Mouse (Mus musculus): ENCODE data around the gene Dab1. TPM values are rescaled to one million over a fixed set of nuclear protein-coding genes. Genes with fewer than 3 reads are reported as not detected.

The Dab1 gene
- polyA plus RNA-seq, 1 experiment from 2014 or later: 123 TPM

GRCm38 (mm10) chr4:103934364-103934763 is 315.2 kb downstream of the Dab1 start:
- WGBS: 59% methylated on average over 3 of the region's 3 CpGs
- H3K36me3 ChIP-seq (ENCODE audit: control insufficient read depth, insufficient read depth, low read length): no peaks in the 10 kb centered on the region
- H3K4me3 ChIP-seq (ENCODE audit: low read depth, low read length): no peak overlapping the region
- no peak overlapping the region for H3K4me2 ChIP-seq (ENCODE audit: low read length)
- no peak overlapping the region for H3K9ac ChIP-seq (ENCODE audit: low read depth, low read length)
- no peaks in the 10 kb centered on the region; the same call in 1 of the 2 replicates for H3K9me3 ChIP-seq (replicated peaks; ENCODE audit: control insufficient read depth, low read length, poor library complexity, severe bottlenecking)
- no peaks in the 10 kb centered on the region for H3K27me3 ChIP-seq (ENCODE audit: control insufficient read depth, insufficient read depth, low read depth, low read length)
- ATAC-seq: no peak
- H3K27ac ChIP-seq (ENCODE audit: low read length): no peak overlapping the region; the same call in 1 of the 2 replicates
- peaks cover 2% of the 10 kb centered on the region; the same call in 1 of the 2 replicates for H3K4me1 ChIP-seq (ENCODE audit: control insufficient read depth, insufficient read depth, low read length)

GRCm38 (mm10) chr4:103948255-103948654 is 329.1 kb downstream of the Dab1 start:
- Histone ChIP-seq H3K27ac (ENCODE audit: low read length) (no peak overlapping the region), H3K36me3 (ENCODE audit: control insufficient read depth, insufficient read depth, low read length) (no peaks in the 10 kb centered on the region), H3K9me3 (replicated peaks; ENCODE audit: control insufficient read depth, low read length, poor library complexity, severe bottlenecking) (no peaks in the 10 kb centered on the region), H3K27me3 (ENCODE audit: control insufficient read depth, insufficient read depth, low read depth, low read length) (no peaks in the 10 kb centered on the region), H3K4me1 (ENCODE audit: control insufficient read depth, insufficient read depth, low read length) (peaks cover 4% of the 10 kb centered on the region), H3K4me2 (ENCODE audit: low read length) (no peak overlapping the region), H3K4me3 (ENCODE audit: low read depth, low read length) (no peak overlapping the region), H3K9ac (ENCODE audit: low read depth, low read length) (no peak overlapping the region)
- 75% methylated on average over 3 of the region's 3 CpGs for WGBS
- no peak for ATAC-seq

- peak overlapping the region; percentile 34; the same call in 1 of the 2 replicates for H3K9ac ChIP-seq (ENCODE audit: low read depth, low read length)
- ATAC-seq: peak; percentile 72; the same call in 1 of the 2 replicates
- WGBS: 11% methylated on average over 9 of the region's 9 CpGs
- H3K4me2 ChIP-seq (ENCODE audit: low read length): peak overlapping the region; percentile 34
- peaks cover 10% of the 10 kb centered on the region for H3K4me1 ChIP-seq (ENCODE audit: control insufficient read depth, insufficient read depth, low read length)
- peak overlapping the region; percentile 70 for H3K27ac ChIP-seq (ENCODE audit: low read length)
- H3K27me3 ChIP-seq (ENCODE audit: control insufficient read depth, insufficient read depth, low read depth, low read length): no peaks in the 10 kb centered on the region
- H3K9me3 ChIP-seq (replicated peaks; ENCODE audit: control insufficient read depth, low read length, poor library complexity, severe bottlenecking): no peaks in the 10 kb centered on the region
- no peak overlapping the region for H3K4me3 ChIP-seq (ENCODE audit: low read depth, low read length)
- no peaks in the 10 kb centered on the region for H3K36me3 ChIP-seq (ENCODE audit: control insufficient read depth, insufficient read depth, low read length)
Measured at GRCm38 (mm10) chr4:103953652-103954220, 334.6 kb downstream of the Dab1 start.

GRCm38 (mm10) chr4:103961134-103962049 is 342.2 kb downstream of the Dab1 start:
- no peak overlapping the region for H3K4me2 ChIP-seq (ENCODE audit: low read length)
- peaks cover 6% of the 10 kb centered on the region; the same call in 1 of the 2 replicates for H3K4me1 ChIP-seq (ENCODE audit: control insufficient read depth, insufficient read depth, low read length)
- ATAC-seq: peak; percentile 83
- peak overlapping the region; percentile 19 for H3K27ac ChIP-seq (ENCODE audit: low read length)
- H3K4me3 ChIP-seq (ENCODE audit: low read depth, low read length): no peak overlapping the region
- no peaks in the 10 kb centered on the region for H3K27me3 ChIP-seq (ENCODE audit: control insufficient read depth, insufficient read depth, low read depth, low read length)
- 37% methylated on average over 7 of the region's 7 CpGs for WGBS
- no peak overlapping the region for H3K9ac ChIP-seq (ENCODE audit: low read depth, low read length)
- H3K36me3 ChIP-seq (ENCODE audit: control insufficient read depth, insufficient read depth, low read length): no peaks in the 10 kb centered on the region
- H3K9me3 ChIP-seq (replicated peaks; ENCODE audit: control insufficient read depth, low read length, poor library complexity, severe bottlenecking): no peaks in the 10 kb centered on the region

DNA sequence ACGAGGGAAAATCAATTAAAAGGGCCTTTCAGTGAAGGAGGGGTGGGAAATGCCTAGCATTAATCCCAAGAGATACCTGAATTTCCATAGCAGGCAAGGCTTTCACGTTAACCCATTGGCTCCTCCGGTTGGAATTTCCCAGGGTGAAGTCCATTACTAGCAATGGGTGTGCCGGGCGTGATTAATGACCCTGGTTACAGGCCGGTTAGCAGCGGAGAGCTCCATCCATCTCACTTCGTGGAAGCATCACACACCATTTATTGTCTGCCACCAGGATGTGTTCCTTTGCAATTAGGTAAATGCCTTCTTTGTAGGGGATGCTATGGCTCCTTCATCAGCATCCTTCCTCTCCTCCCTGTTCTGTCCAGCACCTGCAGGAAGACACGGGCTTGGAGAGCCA is 350.7 kb downstream of the Dab1 start:
- Histone ChIP-seq H3K36me3 (ENCODE audit: control insufficient read depth, insufficient read depth, low read length) (no peaks in the 10 kb centered on the region), H3K27ac (ENCODE audit: low read length) (no peak overlapping the region), H3K9ac (ENCODE audit: low read depth, low read length) (no peak overlapping the region), H3K4me2 (ENCODE audit: low read length) (no peak overlapping the region), H3K27me3 (ENCODE audit: control insufficient read depth, insufficient read depth, low read depth, low read length) (no peaks in the 10 kb centered on the region), H3K9me3 (replicated peaks; ENCODE audit: control insufficient read depth, low read length, poor library complexity, severe bottlenecking) (no peaks in the 10 kb centered on the region), H3K4me1 (ENCODE audit: control insufficient read depth, insufficient read depth, low read length) (no peaks in the 10 kb centered on the region), H3K4me3 (ENCODE audit: low read depth, low read length) (no peak overlapping the region)
- WGBS: 78% methylated on average over 9 of the region's 9 CpGs
- no peak for ATAC-seq

GRCm38 (mm10) chr4:103974536-103974935 is 355.4 kb downstream of the Dab1 start:
- no peak overlapping the region for H3K4me3 ChIP-seq (ENCODE audit: low read depth, low read length)
- WGBS: 76% methylated on average over 2 of the region's 2 CpGs
- no peaks in the 10 kb centered on the region for H3K27me3 ChIP-seq (ENCODE audit: control insufficient read depth, insufficient read depth, low read depth, low read length)
- ATAC-seq: no peak
- H3K4me1 ChIP-seq (ENCODE audit: control insufficient read depth, insufficient read depth, low read length): no peaks in the 10 kb centered on the region
- H3K36me3 ChIP-seq (ENCODE audit: control insufficient read depth, insufficient read depth, low read length): no peaks in the 10 kb centered on the region
- no peak overlapping the region for H3K27ac ChIP-seq (ENCODE audit: low read length)
- H3K9ac ChIP-seq (ENCODE audit: low read depth, low read length): no peak overlapping the region
- no peak overlapping the region for H3K4me2 ChIP-seq (ENCODE audit: low read length)
- H3K9me3 ChIP-seq (replicated peaks; ENCODE audit: control insufficient read depth, low read length, poor library complexity, severe bottlenecking): no peaks in the 10 kb centered on the region

GRCm38 (mm10) chr4:103974946-103975345 is 355.8 kb downstream of the Dab1 start:
- Histone ChIP-seq H3K4me1 (ENCODE audit: control insufficient read depth, insufficient read depth, low read length) (no peaks in the 10 kb centered on the region), H3K36me3 (ENCODE audit: control insufficient read depth, insufficient read depth, low read length) (no peaks in the 10 kb centered on the region), H3K9me3 (replicated peaks; ENCODE audit: control insufficient read depth, low read length, poor library complexity, severe bottlenecking) (no peaks in the 10 kb centered on the region), H3K27me3 (ENCODE audit: control insufficient read depth, insufficient read depth, low read depth, low read length) (no peaks in the 10 kb centered on the region), H3K4me3 (ENCODE audit: low read depth, low read length) (no peak overlapping the region), H3K4me2 (ENCODE audit: low read length) (no peak overlapping the region), H3K9ac (ENCODE audit: low read depth, low read length) (no peak overlapping the region), H3K27ac (ENCODE audit: low read length) (no peak overlapping the region)
- ATAC-seq: no peak
- 74% methylated on average over 2 of the region's 2 CpGs for WGBS

DNA sequence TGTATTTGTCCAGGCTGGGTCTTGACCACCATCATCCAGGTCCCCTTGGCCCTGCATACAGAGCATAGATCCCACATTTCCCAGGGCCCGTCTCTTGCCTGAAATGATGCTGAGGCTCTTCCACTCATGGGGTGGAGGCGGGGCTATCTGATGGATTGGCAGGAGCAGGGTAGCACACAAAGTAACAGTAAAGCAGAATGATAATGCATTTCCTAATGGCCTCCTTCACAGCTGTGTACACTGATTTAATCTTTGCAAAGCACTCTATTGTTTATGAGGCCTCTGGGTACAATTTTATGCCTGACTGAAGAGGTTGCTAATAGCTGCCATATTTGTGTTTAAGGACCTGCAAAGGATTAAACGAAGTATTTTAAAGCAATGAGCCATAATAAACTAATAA is 374.7 kb downstream of the Dab1 start:
- Histone ChIP-seq H3K9ac (ENCODE audit: low read depth, low read length) (no peak overlapping the region), H3K9me3 (replicated peaks; ENCODE audit: control insufficient read depth, low read length, poor library complexity, severe bottlenecking) (no peaks in the 10 kb centered on the region), H3K4me1 (ENCODE audit: control insufficient read depth, insufficient read depth, low read length) (no peaks in the 10 kb centered on the region), H3K27me3 (ENCODE audit: control insufficient read depth, insufficient read depth, low read depth, low read length) (no peaks in the 10 kb centered on the region), H3K4me2 (ENCODE audit: low read length) (no peak overlapping the region), H3K4me3 (ENCODE audit: low read depth, low read length) (no peak overlapping the region), H3K27ac (ENCODE audit: low read length) (no peak overlapping the region), H3K36me3 (ENCODE audit: control insufficient read depth, insufficient read depth, low read length) (no peaks in the 10 kb centered on the region)
- WGBS: 67% methylated on average over 3 of the region's 3 CpGs
- ATAC-seq: no peak

GRCm38 (mm10) chr4:103994406-103994805 is 375.2 kb downstream of the Dab1 start:
- ATAC-seq: no peak
- 68% methylated on average over 1 of the region's 1 CpGs for WGBS
- no peak overlapping the region for H3K9ac ChIP-seq (ENCODE audit: low read depth, low read length)
- no peaks in the 10 kb centered on the region for H3K4me1 ChIP-seq (ENCODE audit: control insufficient read depth, insufficient read depth, low read length)
- no peak overlapping the region for H3K4me3 ChIP-seq (ENCODE audit: low read depth, low read length)
- no peaks in the 10 kb centered on the region for H3K36me3 ChIP-seq (ENCODE audit: control insufficient read depth, insufficient read depth, low read length)
- no peaks in the 10 kb centered on the region for H3K27me3 ChIP-seq (ENCODE audit: control insufficient read depth, insufficient read depth, low read depth, low read length)
- no peaks in the 10 kb centered on the region for H3K9me3 ChIP-seq (replicated peaks; ENCODE audit: control insufficient read depth, low read length, poor library complexity, severe bottlenecking)
- H3K4me2 ChIP-seq (ENCODE audit: low read length): no peak overlapping the region
- no peak overlapping the region for H3K27ac ChIP-seq (ENCODE audit: low read length)
